Mouse (Mus musculus): ENCODE measurements at regions not wholly inside any gene's neighbourhood (a gene's known extent, or its start where the extent isn't known, plus 50 kb on each side); places are given as distances from the start of the nearest gene placed in this dataset.

- TF ChIP-seq EP300 (IDR thresholded peaks at IDR 0.05; ENCODE audit: low read length) (no peak), NELFE (IDR thresholded peaks at IDR 0.05; ENCODE audit: low read depth, low read length) (no peak)
These were observed 307.1 kb downstream of the Ptpru start for GRCm38 (mm10) chr4:131531003-131531402.

Data from CH12.LX (cell line).